20 mouse cellular contexts compared by ENCODE assay signal in the genomic region with DNA sequence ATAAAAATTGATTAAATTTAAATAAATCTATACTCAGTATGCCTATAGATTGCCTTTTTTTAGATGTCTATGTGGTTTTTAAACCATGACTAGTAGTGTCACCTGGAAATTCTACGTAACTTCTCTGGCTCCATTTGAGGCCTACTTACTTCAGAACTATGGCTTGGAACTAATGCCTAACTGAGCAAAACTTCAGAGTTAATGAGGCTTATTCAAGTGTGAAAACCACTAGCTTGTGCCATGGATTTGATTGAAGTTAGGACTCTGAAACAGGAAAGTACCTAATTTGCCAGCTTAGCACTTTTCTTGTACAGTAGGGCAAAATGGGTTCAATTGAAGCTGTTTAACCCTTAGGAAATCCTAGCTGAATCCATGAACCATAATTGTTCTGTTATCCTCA.
"Had no signal": no experiment of that assay in that cellular context is flagged by ENCODE, and none has a peak within 500 bp of the region (broad histone marks: within the 10 kb centered on the region; RNA-seq: fewer than 3 reads in every experiment).

No protein-coding gene starts in this region.

- H3K27ac ChIP-seq: layer of hippocampus, adult 2 months; left cerebral cortex, adult 2 months; liver, embryonic 13.5 days; macrophage; midbrain, embryonic 12.5 days; midbrain, embryonic 15.5 days; neural tube, embryonic 12.5 days; neural tube, embryonic 15.5 days; stomach, postnatal 0 days had no signal

- H3K4me2 ChIP-seq: liver, embryonic 13.5 days; midbrain, embryonic 12.5 days; midbrain, embryonic 15.5 days; neural tube, embryonic 12.5 days; neural tube, embryonic 15.5 days had no signal

- H3K4me1 ChIP-seq: liver, embryonic 13.5 days; midbrain, embryonic 12.5 days; midbrain, embryonic 15.5 days; neural tube, embryonic 12.5 days; neural tube, embryonic 15.5 days had no signal

- H3K36me3 ChIP-seq: liver, embryonic 13.5 days; midbrain, embryonic 12.5 days; midbrain, embryonic 15.5 days; neural tube, embryonic 12.5 days; neural tube, embryonic 15.5 days had no signal

- ATAC-seq: intestine, embryonic 16.5 days; midbrain, embryonic 15.5 days had no signal

- H3K27me3 ChIP-seq: liver, embryonic 13.5 days; midbrain, embryonic 12.5 days; midbrain, embryonic 15.5 days; neural tube, embryonic 12.5 days; neural tube, embryonic 15.5 days had no signal

- DNase-seq: kidney, postnatal 10 days; layer of hippocampus, postnatal 36 days; liver, embryonic 13.5 days; lung, adult 2 months; lung, postnatal 14 days; right cerebral cortex, adult 18-20 months; right cerebral cortex, postnatal 14 days; right cerebral cortex, postnatal 4 days; thymus, adult 2 months; thymus, postnatal 14 days; thymus, postnatal 4 days had no signal

- H3K4me3 ChIP-seq: layer of hippocampus, adult 2 months; left cerebral cortex, adult 2 months; liver, embryonic 13.5 days; midbrain, embryonic 12.5 days; midbrain, embryonic 15.5 days; neural tube, embryonic 12.5 days; neural tube, embryonic 15.5 days had no signal

- H3K9ac ChIP-seq: liver, embryonic 13.5 days; midbrain, embryonic 12.5 days; midbrain, embryonic 15.5 days; neural tube, embryonic 12.5 days; neural tube, embryonic 15.5 days had no signal

- H3K9me3 ChIP-seq: liver, embryonic 13.5 days; midbrain, embryonic 12.5 days; midbrain, embryonic 15.5 days; neural tube, embryonic 12.5 days; neural tube, embryonic 15.5 days had no signal
